Mouse (Mus musculus): ENCODE data around the gene Hexim2. TPM values are rescaled to one million over a fixed set of nuclear protein-coding genes. Genes with fewer than 3 reads are reported as not detected.

Gene Hexim2
- polyA plus RNA-seq, 1 experiment from 2014 or later = 3.5 TPM

GRCm38 (mm10) chr11:103101866-103102501 is 30.2 kb upstream of the Hexim2 start:
- 0 out of 2 replicates have a peak, but pooled peaks cover 11% of the 10 kb centered on the region for H3K36me3 ChIP-seq (ENCODE audit: control insufficient read depth, insufficient read depth)
- H3K27ac ChIP-seq (ENCODE audit: low read depth, low read length) = no peak overlapping the region
- WGBS = 2% methylated on average over 30 of the region's 30 CpGs
- no peaks in the 10 kb centered on the region for H3K9me3 ChIP-seq (ENCODE audit: control insufficient read depth)
- peak overlapping the region; percentile 93 for H3K4me2 ChIP-seq (replicated peaks; ENCODE audit: low read depth)
- no peak; the same call in 1 of the 2 replicates for ATAC-seq
- TF ChIP-seq CTCF (IDR thresholded peaks at IDR 0.05; ENCODE audit: low read depth) = no peak
- peak overlapping the region; percentile 52 for H3K9ac ChIP-seq (ENCODE audit: low read depth, low read length)
- peak overlapping the region; percentile 49 for H3K4me3 ChIP-seq (ENCODE audit: low read depth, low read length)
- H3K27me3 ChIP-seq (replicated peaks; ENCODE audit: control insufficient read depth, insufficient read depth, low read length) = peaks cover 16% of the 10 kb centered on the region; the same call in 1 of the 2 replicates
- peaks cover 29% of the 10 kb centered on the region for H3K4me1 ChIP-seq (replicated peaks; ENCODE audit: control insufficient read depth, insufficient read depth, low read length)

DNA sequence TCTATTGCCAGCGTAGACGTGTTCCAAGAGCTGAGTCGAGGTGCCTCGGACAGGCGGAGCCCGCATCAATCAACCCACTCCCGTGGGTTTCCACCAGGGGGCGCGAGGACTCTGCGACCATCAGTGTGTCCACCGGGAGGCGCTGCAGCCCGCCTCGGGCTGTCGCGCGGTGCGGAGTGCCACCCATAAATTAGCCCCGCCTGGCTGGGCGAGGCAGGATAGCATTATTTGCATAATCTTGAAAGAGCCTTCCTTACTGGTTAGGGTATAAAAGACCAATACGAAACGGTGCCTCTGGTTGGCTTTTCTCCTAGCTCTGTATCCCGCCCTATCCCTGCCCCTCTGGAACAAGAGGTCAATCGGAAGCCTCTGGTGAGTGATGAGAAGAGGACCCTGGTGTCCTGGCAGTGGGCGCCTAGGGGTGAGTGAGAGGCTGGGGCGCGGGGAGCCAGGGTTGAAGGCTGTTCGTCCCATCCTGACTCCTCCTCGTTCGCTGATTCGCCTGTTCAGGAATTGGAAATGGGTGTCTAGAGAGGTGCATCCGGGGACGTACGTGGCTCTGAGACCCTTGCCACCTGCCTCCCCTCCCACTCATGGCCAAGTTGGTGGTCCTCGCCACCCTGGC is 29.4 kb upstream of the Hexim2 start:
- ATAC-seq = peak; percentile 88
- Histone ChIP-seq H3K4me3 (ENCODE audit: low read depth, low read length) (peak overlapping the region; percentile 53), H3K4me1 (replicated peaks; ENCODE audit: control insufficient read depth, insufficient read depth, low read length) (peaks cover 24% of the 10 kb centered on the region), H3K9ac (ENCODE audit: low read depth, low read length) (peak overlapping the region; percentile 35; the same call in 1 of the 2 replicates), H3K9me3 (ENCODE audit: control insufficient read depth) (no peaks in the 10 kb centered on the region), H3K36me3 (ENCODE audit: control insufficient read depth, insufficient read depth) (peaks cover 11% of the 10 kb centered on the region; the same call in 1 of the 2 replicates), H3K27ac (ENCODE audit: low read depth, low read length) (peak overlapping the region; percentile 11; the same call in 1 of the 2 replicates), H3K27me3 (replicated peaks; ENCODE audit: control insufficient read depth, insufficient read depth, low read length) (peaks cover 16% of the 10 kb centered on the region; the same call in 1 of the 2 replicates), H3K4me2 (replicated peaks; ENCODE audit: low read depth) (peak overlapping the region; percentile 93)
- 1% methylated on average over 35 of the region's 35 CpGs for WGBS
- peak; percentile 100 for TF ChIP-seq CTCF (IDR thresholded peaks at IDR 0.05; ENCODE audit: low read depth)

DNA sequence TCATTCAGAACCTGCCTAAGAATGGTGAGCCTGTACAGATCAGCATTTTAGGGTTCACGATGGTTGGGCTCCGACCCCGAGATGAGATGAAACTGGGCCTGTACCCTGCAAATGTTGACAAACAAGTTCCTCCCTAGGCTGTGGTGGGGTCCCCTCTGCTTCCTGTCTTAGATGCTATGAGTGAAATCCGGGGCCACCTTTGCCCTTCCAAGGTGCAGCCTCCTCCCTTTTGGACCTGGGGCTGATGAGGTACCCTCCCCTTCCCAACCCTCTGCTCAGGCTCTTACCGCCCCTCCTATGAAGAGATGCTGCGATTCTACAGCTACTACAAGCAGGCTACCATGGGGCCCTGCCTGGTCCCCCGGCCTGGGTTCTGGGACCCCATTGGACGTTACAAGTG is 28.6 kb upstream of the Hexim2 start:
- Histone ChIP-seq H3K9me3 (ENCODE audit: control insufficient read depth) (no peaks in the 10 kb centered on the region), H3K9ac (ENCODE audit: low read depth, low read length) (peak overlapping the region; percentile 35; the same call in 1 of the 2 replicates), H3K36me3 (ENCODE audit: control insufficient read depth, insufficient read depth) (peaks cover 11% of the 10 kb centered on the region; the same call in 1 of the 2 replicates), H3K4me2 (replicated peaks; ENCODE audit: low read depth) (peak overlapping the region; percentile 93), H3K4me3 (ENCODE audit: low read depth, low read length) (peak overlapping the region; percentile 53), H3K27me3 (replicated peaks; ENCODE audit: control insufficient read depth, insufficient read depth, low read length) (peaks cover 16% of the 10 kb centered on the region; the same call in 1 of the 2 replicates), H3K27ac (ENCODE audit: low read depth, low read length) (no peak overlapping the region), H3K4me1 (replicated peaks; ENCODE audit: control insufficient read depth, insufficient read depth, low read length) (peaks cover 24% of the 10 kb centered on the region)
- no peak for ATAC-seq
- TF ChIP-seq CTCF (IDR thresholded peaks at IDR 0.05; ENCODE audit: low read depth) = no peak
- WGBS = 56% methylated on average over 8 of the region's 8 CpGs

- peak; percentile 27 for ATAC-seq
- no peaks in the 10 kb centered on the region for H3K9me3 ChIP-seq (ENCODE audit: control insufficient read depth)
- H3K9ac ChIP-seq (ENCODE audit: low read depth, low read length) = peak overlapping the region; percentile 26; the same call in 1 of the 2 replicates
- TF ChIP-seq CTCF (IDR thresholded peaks at IDR 0.05; ENCODE audit: low read depth) = no peak
- peaks cover 16% of the 10 kb centered on the region; the same call in 1 of the 2 replicates for H3K27me3 ChIP-seq (replicated peaks; ENCODE audit: control insufficient read depth, insufficient read depth, low read length)
- peaks cover 24% of the 10 kb centered on the region for H3K4me1 ChIP-seq (replicated peaks; ENCODE audit: control insufficient read depth, insufficient read depth, low read length)
- H3K27ac ChIP-seq (ENCODE audit: low read depth, low read length) = peak overlapping the region; percentile 71
- peaks cover 11% of the 10 kb centered on the region; the same call in 1 of the 2 replicates for H3K36me3 ChIP-seq (ENCODE audit: control insufficient read depth, insufficient read depth)
- H3K4me2 ChIP-seq (replicated peaks; ENCODE audit: low read depth) = peak overlapping the region; percentile 93
- no peak overlapping the region for H3K4me3 ChIP-seq (ENCODE audit: low read depth, low read length)
- 39% methylated on average over 7 of the region's 7 CpGs for WGBS
Observed at GRCm38 (mm10) chr11:103104469-103104868, 27.8 kb upstream of the Hexim2 start.

- TF ChIP-seq CTCF (IDR thresholded peaks at IDR 0.05; ENCODE audit: low read depth) = no peak
- H3K36me3 ChIP-seq (ENCODE audit: control insufficient read depth, insufficient read depth) = peaks cover 11% of the 10 kb centered on the region; the same call in 1 of the 2 replicates
- H3K4me1 ChIP-seq (replicated peaks; ENCODE audit: control insufficient read depth, insufficient read depth, low read length) = peaks cover 24% of the 10 kb centered on the region
- no peaks in the 10 kb centered on the region for H3K9me3 ChIP-seq (ENCODE audit: control insufficient read depth)
- H3K27ac ChIP-seq (ENCODE audit: low read depth, low read length) = peak overlapping the region; percentile 71; the same call in 1 of the 2 replicates
- 40% methylated on average over 14 of the region's 14 CpGs for WGBS
- 0 out of 2 replicates have a peak overlapping the region, but pooled peaks have one; percentile 2 for H3K4me3 ChIP-seq (ENCODE audit: low read depth, low read length)
- H3K9ac ChIP-seq (ENCODE audit: low read depth, low read length) = peak overlapping the region; percentile 26; the same call in 1 of the 2 replicates
- H3K4me2 ChIP-seq (replicated peaks; ENCODE audit: low read depth) = peak overlapping the region; percentile 93
- no peak; the same call in 1 of the 2 replicates for ATAC-seq
- H3K27me3 ChIP-seq (replicated peaks; ENCODE audit: control insufficient read depth, insufficient read depth, low read length) = peaks cover 12% of the 10 kb centered on the region; the same call in 1 of the 2 replicates
Observed at GRCm38 (mm10) chr11:103105180-103105725, 27.0 kb upstream of the Hexim2 start.

- Histone ChIP-seq H3K4me3 (ENCODE audit: low read depth, low read length) (no peak overlapping the region), H3K9me3 (ENCODE audit: control insufficient read depth) (no peaks in the 10 kb centered on the region), H3K27me3 (replicated peaks; ENCODE audit: control insufficient read depth, insufficient read depth, low read length) (peaks cover 6% of the 10 kb centered on the region; the same call in 1 of the 2 replicates), H3K9ac (ENCODE audit: low read depth, low read length) (no peak overlapping the region), H3K4me1 (replicated peaks; ENCODE audit: control insufficient read depth, insufficient read depth, low read length) (peaks cover 24% of the 10 kb centered on the region), H3K36me3 (ENCODE audit: control insufficient read depth, insufficient read depth) (peaks cover 11% of the 10 kb centered on the region; the same call in 1 of the 2 replicates), H3K4me2 (replicated peaks; ENCODE audit: low read depth) (peak overlapping the region; percentile 93), H3K27ac (ENCODE audit: low read depth, low read length) (peak overlapping the region; percentile 54; the same call in 1 of the 2 replicates)
- TF ChIP-seq CTCF (IDR thresholded peaks at IDR 0.05; ENCODE audit: low read depth) = no peak
- 92% methylated on average over 6 of the region's 6 CpGs for WGBS
- no peak for ATAC-seq
Observed at GRCm38 (mm10) chr11:103105810-103106209, 26.4 kb upstream of the Hexim2 start.
